Mouse (Mus musculus): Measurements from ENCODE around the gene Prkar1b. TPM values are rescaled to one million over a fixed set of nuclear protein-coding genes. Genes with fewer than 3 reads are reported as not detected.

Gene Prkar1b
- polyA plus RNA-seq, 2 experiments, result 0.44 to 0.73 TPM

GRCm38 (mm10) chr5:139095297-139096110 is 54.3 kb downstream of the Prkar1b start:
- Histone ChIP-seq H3K4me3 (ENCODE audit: insufficient read depth in 1 of 2, low read depth in 2 of 2, low read length in 2 of 2) (no peak overlapping the region), H3K4me1 (replicated peaks; ENCODE audit: control insufficient read depth in 2 of 2, insufficient read depth in 2 of 2, low read length in 1 of 2) (0 out of 4 replicates have a peak, but pooled peaks cover 0 to 2% of the 10 kb centered on the region in 2 experiments), H3K4me2 (ENCODE audit: low read depth) (no peak overlapping the region), H3K27ac (no peak overlapping the region), H3K36me3 (replicated peaks; ENCODE audit: control insufficient read depth, insufficient read depth, low read depth) (no peaks in the 10 kb centered on the region), H3K9me3 (ENCODE audit: control insufficient read depth, low read length) (no peaks in the 10 kb centered on the region), H3K27me3 (ENCODE audit: control insufficient read depth, insufficient read depth, low read length) (no peaks in the 10 kb centered on the region), H3K9ac (replicated peaks) (no peak overlapping the region)
- TF ChIP-seq CTCF (IDR thresholded peaks at IDR 0.05; ENCODE audit: low read depth) (no peak), EP300 (IDR thresholded peaks at IDR 0.05; ENCODE audit: low read depth) (no peak)
- WGBS (ENCODE audit: insufficient replicate concordance), result 61% methylated on average over 8 of the region's 8 CpGs
- no peak for DNase-seq (ENCODE audit: low read depth in 3 of 3, low spot score in 3 of 3)
- ATAC-seq (ENCODE audit: insufficient read depth), result no peak

GRCm38 (mm10) chr5:139093534-139093933 is 56.3 kb downstream of the Prkar1b start:
- no peak for DNase-seq (ENCODE audit: low read depth in 3 of 3, low spot score in 3 of 3)
- Histone ChIP-seq H3K9ac (replicated peaks) (no peak overlapping the region), H3K4me1 (replicated peaks; ENCODE audit: control insufficient read depth in 2 of 2, insufficient read depth in 2 of 2, low read length in 1 of 2) (no peaks in the 10 kb centered on the region), H3K9me3 (ENCODE audit: control insufficient read depth, low read length) (no peaks in the 10 kb centered on the region), H3K36me3 (replicated peaks; ENCODE audit: control insufficient read depth, insufficient read depth, low read depth) (no peaks in the 10 kb centered on the region), H3K4me2 (ENCODE audit: low read depth) (no peak overlapping the region), H3K4me3 (ENCODE audit: insufficient read depth in 1 of 2, low read depth in 2 of 2, low read length in 2 of 2) (no peak overlapping the region), H3K27me3 (ENCODE audit: control insufficient read depth, insufficient read depth, low read length) (no peaks in the 10 kb centered on the region), H3K27ac (no peak overlapping the region)
- no peak for ATAC-seq (ENCODE audit: insufficient read depth)
- 62% methylated on average over 4 of the region's 4 CpGs for WGBS (ENCODE audit: insufficient replicate concordance)
- TF ChIP-seq EP300 (IDR thresholded peaks at IDR 0.05; ENCODE audit: low read depth), result no peak
- no peak for TF ChIP-seq CTCF (IDR thresholded peaks at IDR 0.05; ENCODE audit: low read depth)

GRCm38 (mm10) chr5:139091713-139092112 is 58.1 kb downstream of the Prkar1b start:
- no peaks in the 10 kb centered on the region for H3K36me3 ChIP-seq (replicated peaks; ENCODE audit: control insufficient read depth, insufficient read depth, low read depth)
- no peak for TF ChIP-seq CTCF (IDR thresholded peaks at IDR 0.05; ENCODE audit: low read depth)
- TF ChIP-seq EP300 (IDR thresholded peaks at IDR 0.05; ENCODE audit: low read depth), result no peak
- ATAC-seq (ENCODE audit: insufficient read depth) (no peak), DNase-seq (ENCODE audit: low read depth in 3 of 3, low spot score in 3 of 3) (no peak)
- no peak overlapping the region for H3K9ac ChIP-seq (replicated peaks)
- H3K9me3 ChIP-seq (ENCODE audit: control insufficient read depth, low read length), result no peaks in the 10 kb centered on the region
- 66% methylated on average over 3 of the region's 3 CpGs for WGBS (ENCODE audit: insufficient replicate concordance)
- no peak overlapping the region for H3K27ac ChIP-seq
- H3K27me3 ChIP-seq (ENCODE audit: control insufficient read depth, insufficient read depth, low read length), result no peaks in the 10 kb centered on the region
- no peak overlapping the region for H3K4me3 ChIP-seq (ENCODE audit: insufficient read depth in 1 of 2, low read depth in 2 of 2, low read length in 2 of 2)
- H3K4me1 ChIP-seq (replicated peaks; ENCODE audit: control insufficient read depth in 2 of 2, insufficient read depth in 2 of 2, low read length in 1 of 2), result no peaks in the 10 kb centered on the region
- no peak overlapping the region for H3K4me2 ChIP-seq (ENCODE audit: low read depth)

- Histone ChIP-seq H3K27me3 (ENCODE audit: control insufficient read depth, insufficient read depth, low read length) (no peaks in the 10 kb centered on the region), H3K27ac (no peak overlapping the region), H3K36me3 (replicated peaks; ENCODE audit: control insufficient read depth, insufficient read depth, low read depth) (no peaks in the 10 kb centered on the region), H3K4me2 (ENCODE audit: low read depth) (no peak overlapping the region), H3K9ac (replicated peaks) (no peak overlapping the region), H3K4me1 (replicated peaks; ENCODE audit: control insufficient read depth in 2 of 2, insufficient read depth in 2 of 2, low read length in 1 of 2) (no peaks in the 10 kb centered on the region), H3K9me3 (ENCODE audit: control insufficient read depth, low read length) (no peaks in the 10 kb centered on the region), H3K4me3 (ENCODE audit: insufficient read depth in 1 of 2, low read depth in 2 of 2, low read length in 2 of 2) (no peak overlapping the region)
- DNase-seq (ENCODE audit: low read depth in 3 of 3, low spot score in 3 of 3) (no peak), ATAC-seq (ENCODE audit: insufficient read depth) (no peak)
- TF ChIP-seq EP300 (IDR thresholded peaks at IDR 0.05; ENCODE audit: low read depth) (no peak), CTCF (IDR thresholded peaks at IDR 0.05; ENCODE audit: low read depth) (no peak)
- 71% methylated on average over 1 of the region's 1 CpGs for WGBS (ENCODE audit: insufficient replicate concordance)
Observed at GRCm38 (mm10) chr5:139090162-139090561, 59.6 kb downstream of the Prkar1b start.

- DNase-seq (ENCODE audit: low read depth in 3 of 3, low spot score in 3 of 3) (no peak), ATAC-seq (ENCODE audit: insufficient read depth) (no peak)
- no peak overlapping the region for H3K4me2 ChIP-seq (ENCODE audit: low read depth)
- no peak overlapping the region for H3K4me3 ChIP-seq (ENCODE audit: insufficient read depth in 1 of 2, low read depth in 2 of 2, low read length in 2 of 2)
- no peaks in the 10 kb centered on the region for H3K36me3 ChIP-seq (replicated peaks; ENCODE audit: control insufficient read depth, insufficient read depth, low read depth)
- 70% methylated on average over 5 of the region's 5 CpGs for WGBS (ENCODE audit: insufficient replicate concordance)
- H3K4me1 ChIP-seq (replicated peaks; ENCODE audit: control insufficient read depth in 2 of 2, insufficient read depth in 2 of 2, low read length in 1 of 2), result no peaks in the 10 kb centered on the region; a peak in 1 of 4 replicates
- no peaks in the 10 kb centered on the region for H3K27me3 ChIP-seq (ENCODE audit: control insufficient read depth, insufficient read depth, low read length)
- peak; percentile 76 for TF ChIP-seq CTCF (IDR thresholded peaks at IDR 0.05; ENCODE audit: low read depth)
- TF ChIP-seq EP300 (IDR thresholded peaks at IDR 0.05; ENCODE audit: low read depth), result no peak
- no peak overlapping the region for H3K27ac ChIP-seq
- H3K9ac ChIP-seq (replicated peaks), result no peak overlapping the region
- no peaks in the 10 kb centered on the region for H3K9me3 ChIP-seq (ENCODE audit: control insufficient read depth, low read length)
Observed at GRCm38 (mm10) chr5:139088173-139088572, 61.6 kb downstream of the Prkar1b start.
